Mouse (Mus musculus): Measurements from ENCODE around the gene Micu1.

Micu1 gene

DNA sequence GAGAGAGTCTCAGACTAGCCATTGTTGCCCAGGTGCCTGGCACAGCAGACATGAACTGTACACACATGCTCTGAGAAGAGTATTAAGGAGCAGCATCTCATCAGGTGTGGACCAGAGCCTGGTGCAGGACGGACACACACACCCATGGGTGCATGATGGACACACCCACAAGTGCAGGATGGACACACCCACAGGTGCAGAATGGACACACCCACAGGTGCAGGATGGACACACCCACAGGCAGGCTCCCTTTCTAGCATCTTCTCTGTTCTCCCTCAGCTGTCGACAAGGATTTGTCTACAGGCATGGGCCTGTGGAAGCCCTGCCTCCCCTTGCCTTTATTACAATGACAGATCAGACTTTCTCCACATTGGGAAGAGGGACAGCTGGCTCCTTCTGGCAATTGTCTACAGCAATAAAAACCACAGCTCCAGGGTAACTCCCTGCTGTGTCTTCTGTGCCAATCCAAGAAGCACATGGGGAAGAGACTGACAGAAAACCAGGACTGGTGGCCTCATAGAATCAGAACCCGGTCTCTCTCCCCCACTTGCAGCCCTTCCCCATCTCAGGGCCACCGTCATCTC lies 107.8 kb downstream of the Micu1 start:
- no peak for DNase-seq (ENCODE audit: low spot score)

DNA sequence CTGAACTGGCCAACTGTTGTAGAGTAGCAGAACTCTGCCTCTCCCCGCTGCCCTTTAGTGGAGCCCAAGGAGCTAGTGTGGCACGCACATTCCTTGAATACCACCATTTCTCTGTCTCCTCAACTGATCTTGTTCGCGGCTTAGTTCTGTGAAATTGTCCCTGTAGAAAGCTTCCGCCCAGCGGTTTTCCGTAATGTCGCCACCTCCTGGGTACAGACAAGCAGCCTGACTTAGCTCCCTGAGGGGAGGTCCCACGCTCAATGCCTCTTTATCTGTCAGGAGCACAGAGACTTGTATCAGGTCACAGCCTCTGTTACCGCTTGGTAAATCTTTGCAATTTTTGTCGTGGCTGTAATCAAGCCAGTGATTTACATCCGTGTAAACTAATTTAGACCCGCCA lies 110.7 kb downstream of the Micu1 start:
- DNase-seq (ENCODE audit: low spot score), result no peak

DNA sequence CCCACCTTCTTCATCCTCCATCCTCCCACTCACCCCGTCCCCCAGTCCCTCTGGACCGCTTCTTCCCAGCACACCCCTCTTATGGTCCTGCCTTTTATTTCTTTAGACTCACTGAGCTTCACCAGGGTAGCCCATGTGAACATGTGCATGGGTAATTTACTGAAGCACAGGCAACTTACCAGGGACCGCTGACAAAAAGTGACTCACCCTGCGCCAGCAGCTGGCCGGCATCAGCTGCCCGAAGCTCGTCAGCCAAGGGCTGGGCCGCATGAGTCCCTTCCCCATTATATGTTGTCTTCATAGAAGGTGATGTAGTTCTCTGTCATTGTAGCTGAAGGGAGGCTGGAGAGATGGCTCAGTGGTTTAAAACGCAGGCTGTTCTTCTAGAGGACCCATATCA lies 111.5 kb downstream of the Micu1 start:
- no peak for DNase-seq (ENCODE audit: low spot score)

DNA sequence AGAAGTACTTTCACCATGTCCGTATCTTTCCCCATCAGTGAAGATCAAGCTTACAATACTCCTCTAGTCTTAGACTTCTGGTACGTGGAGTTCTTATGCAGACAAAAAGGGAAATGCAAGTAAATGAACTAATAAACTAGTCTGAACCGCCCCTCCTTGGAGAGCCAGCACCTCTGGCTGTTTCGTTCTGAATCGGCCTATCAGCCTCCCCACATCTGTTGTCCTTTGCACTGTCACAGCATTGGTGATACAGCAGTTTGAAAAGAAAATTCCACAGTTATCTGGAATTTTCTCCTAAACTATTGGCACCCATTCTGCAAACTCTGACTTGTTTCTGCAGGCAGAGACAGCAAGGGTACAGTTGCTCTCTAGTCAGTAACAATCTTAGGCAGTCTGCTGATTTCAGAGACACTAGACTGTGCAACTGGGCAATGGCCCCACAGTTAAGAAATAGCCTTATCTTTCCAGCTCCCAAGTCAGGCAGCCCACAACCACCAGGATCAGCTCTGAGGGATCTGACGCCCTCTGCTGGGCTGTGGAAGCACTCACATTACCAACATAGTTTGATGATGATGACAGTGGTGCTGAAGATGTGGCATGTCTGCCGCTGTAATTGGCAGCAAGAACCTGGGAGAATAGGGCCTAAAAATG lies 112.4 kb downstream of the Micu1 start:
- no peak for DNase-seq (ENCODE audit: low spot score)

DNA sequence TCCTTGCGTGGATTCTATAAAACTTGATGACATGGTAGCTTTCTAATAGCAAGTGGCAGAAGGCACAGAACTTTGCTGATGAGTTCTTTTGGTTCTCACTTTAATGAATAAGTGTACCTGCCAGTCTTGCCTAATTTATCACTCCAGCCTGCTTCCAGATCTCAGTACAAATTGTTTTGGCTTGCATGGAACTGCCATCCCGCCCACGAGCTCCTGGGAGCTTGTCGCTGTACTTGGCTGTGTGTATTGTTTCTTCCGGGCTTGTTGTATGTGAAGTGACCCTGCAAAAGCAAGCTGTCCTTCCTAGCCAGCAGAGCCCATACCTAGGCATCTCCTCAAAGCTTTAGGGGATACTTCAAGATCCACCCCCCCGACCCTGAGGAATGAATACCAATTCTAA lies 114.3 kb downstream of the Micu1 start:
- DNase-seq (ENCODE audit: low spot score), result no peak

DNA sequence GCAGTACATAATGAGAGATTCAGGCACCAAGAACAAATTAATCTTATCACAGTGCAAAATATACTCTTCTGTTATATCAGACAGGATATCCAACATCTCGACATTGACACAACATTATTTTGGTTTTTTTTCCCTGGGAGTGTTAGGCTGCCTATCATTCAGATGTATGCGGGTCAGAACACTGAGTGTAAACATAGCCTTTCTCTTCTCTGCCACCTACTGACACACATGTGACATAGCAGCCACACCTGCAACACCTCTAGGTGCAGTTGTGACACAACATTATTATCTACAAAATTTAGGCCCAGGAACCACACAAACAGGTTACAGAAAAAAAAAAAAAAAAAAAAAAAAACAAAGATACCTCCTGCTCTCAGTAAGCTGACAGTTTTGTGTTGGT lies 115.3 kb downstream of the Micu1 start:
- no peak for DNase-seq (ENCODE audit: low spot score)

DNA sequence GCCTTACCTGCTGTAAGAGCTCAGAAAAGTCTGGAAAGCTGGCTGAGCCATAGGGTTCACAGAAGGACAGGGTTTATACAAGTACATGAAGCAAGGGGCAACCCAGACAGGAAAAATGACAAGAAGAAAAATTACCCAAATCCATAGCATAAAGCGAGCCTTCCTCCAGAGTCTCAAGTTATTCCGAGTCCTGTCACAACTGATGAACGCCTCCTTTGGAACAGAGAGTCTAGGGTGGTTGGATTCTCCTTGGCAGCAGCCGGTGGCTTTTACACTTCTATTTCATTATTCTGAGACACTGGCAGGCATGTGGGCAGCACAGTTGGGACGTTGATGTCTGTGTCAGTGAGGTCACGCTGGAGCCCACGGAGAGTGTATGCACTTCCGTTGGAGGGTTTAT lies 115.7 kb downstream of the Micu1 start:
- no peak for DNase-seq (ENCODE audit: low spot score)

DNA sequence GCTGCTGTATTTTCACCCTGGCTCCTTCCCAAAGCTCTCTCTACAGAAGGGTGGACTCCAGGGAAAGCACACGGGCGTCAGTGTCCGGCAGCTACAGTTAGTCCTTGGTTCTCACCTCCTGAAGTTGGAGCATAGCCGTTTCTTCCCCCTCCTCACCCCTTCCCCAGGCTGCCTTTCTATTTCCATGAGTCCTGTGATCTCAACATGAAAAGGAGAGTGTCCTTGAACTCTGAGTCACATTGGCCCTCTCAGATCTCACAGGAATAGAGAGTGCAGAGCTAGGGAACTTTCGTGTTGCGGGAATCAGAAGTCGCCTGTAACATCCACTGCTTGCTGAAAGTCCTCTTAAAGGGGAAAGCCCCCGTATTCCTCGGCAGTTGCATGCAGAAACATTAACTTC lies 116.9 kb downstream of the Micu1 start:
- no peak for DNase-seq (ENCODE audit: low spot score)

DNA sequence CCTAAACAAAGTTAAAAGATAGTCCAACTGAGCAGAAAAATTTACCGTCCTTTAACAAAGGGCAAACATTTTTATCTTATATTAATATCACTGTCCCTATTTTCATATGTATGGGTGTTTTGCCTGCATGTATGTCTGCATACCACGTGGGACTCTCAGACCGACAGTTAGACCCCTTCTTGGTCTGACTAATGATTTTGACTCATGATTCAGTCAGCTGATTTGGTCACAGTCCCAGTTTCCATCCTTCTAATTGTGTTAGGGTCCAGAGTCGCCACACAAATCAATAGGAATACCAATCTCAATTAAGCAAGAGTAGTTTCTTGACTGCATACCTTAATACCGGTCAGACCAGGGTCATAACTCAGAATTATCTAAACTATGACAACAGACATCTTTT lies 118.6 kb downstream of the Micu1 start:
- DNase-seq (ENCODE audit: low spot score), result no peak

DNA sequence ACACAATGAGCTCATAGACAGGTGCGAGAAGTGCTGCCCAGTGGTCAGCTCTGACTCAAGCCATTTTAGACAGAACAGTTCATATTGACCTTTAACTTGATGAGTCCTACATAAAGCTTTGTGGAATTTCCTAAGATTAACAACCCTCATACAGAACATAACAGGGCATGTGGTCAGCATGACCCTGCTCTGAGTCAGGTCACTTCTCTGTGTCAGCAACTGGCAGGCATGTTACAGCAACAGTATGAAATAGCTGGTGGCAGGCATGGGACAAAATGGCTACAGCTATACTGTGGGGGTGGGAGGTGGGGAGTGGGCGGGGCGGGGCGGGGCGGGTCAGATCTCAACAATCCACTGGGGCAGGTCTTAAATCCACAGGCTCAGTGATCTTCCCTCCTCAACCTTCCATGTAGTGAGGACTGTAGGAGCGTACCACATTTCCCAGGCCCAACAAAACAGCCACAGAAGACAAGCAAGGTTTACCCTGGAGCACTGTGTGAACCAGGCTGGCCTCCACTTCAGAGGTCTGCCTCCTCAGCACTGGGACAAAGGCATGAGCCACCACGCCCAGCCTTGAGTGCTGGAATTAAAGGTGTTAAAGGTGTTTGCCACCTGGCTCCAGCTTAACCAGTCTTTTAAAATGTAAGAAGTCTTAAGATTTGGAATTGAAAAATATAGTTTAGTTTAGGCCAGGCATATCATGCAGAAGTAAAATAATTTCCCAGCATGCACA lies 119.2 kb downstream of the Micu1 start:
- DNase-seq (ENCODE audit: low spot score), result no peak

DNA sequence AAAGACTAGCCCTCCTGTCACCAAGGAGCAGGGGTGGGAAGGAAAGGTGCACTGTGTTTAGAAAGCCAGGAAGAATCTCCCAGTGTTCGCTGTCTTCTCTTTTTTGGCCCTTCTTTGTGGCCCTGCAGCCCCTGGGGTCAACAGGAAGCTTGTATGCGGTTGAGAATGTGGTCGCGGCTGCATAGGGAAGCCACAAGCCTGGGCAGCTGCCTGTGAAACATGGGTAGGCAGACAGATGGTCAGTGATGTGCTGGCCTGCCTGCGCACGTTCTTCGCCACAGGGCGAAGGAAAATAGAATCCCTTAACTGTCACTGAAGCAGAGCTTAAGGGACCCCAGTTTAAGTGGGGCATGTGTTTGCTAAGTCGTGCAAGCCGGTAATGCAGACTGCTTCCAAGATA lies 120.6 kb downstream of the Micu1 start:
- no peak for DNase-seq (ENCODE audit: low spot score)

DNA sequence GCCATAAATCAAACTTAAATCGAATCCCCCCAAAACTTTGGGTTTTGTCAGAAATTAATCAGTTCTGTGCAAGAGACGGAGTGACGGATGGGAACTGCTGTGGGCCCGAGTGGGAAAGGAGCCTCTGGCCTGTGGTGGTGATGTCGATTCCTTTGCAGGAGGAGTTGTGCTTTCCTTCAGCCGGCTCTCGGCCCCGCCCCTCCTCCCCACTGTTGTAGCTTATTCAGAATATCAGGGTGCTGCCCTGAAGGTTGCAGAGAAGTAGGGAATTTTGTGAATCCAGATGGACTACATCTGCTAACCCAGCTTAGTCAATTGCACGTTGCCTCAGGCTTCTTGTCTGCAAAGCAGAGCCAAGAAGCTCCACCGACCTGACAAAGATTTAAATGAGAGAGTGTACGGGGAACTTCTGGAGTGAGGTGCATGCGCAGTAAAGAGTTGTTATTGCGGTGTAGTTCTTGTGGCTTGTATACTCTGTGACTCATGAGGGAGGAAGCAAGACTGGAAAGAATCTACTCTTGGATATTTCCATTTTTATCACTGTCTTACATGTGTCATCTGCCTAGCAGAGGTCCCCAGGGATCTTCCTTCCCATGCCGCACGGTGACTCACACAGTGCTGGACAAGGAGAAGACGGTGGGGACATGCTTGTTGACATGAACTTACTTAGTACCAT lies 123.0 kb downstream of the Micu1 start:
- peak; percentile 22 for DNase-seq (ENCODE audit: low spot score)

DNA sequence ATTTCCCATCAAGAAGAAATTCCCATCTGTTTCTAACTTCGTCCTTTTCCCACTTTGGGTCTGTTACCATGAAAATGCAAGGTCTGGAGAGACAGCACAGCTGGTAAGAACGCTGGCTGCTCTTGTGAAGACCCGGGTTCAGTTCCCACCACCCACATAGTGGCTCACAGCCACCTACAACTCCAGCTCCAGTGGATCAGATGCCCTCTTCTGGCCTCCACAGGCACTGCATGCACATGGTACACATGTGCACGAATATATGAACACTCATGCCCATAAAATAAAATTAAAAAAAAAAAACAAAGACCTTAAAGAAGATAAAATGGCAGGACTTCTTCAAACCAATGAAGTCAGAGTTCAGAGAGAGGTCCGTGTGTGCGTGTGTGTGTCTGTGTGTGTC lies 127.6 kb downstream of the Micu1 start:
- no peak for DNase-seq (ENCODE audit: low spot score)

DNA sequence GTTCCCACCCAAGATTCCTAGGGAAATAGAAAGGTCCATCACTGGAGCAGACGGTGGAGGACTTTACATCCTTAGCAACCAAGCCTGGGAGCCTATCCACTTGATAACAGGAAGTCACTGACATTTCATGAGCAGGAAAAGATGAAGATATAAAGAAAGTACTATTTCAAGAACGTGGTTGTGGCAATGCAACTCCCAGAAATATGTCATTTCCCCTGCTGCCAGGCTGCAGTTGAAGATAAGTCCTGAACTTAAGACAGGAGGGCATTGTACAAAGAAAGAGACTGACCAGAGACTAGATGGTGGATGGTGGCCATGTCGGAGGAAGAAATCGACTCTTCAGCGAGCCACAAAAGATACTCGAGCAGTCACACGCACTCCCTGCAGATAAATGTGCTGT lies 129.7 kb downstream of the Micu1 start:
- no peak for DNase-seq (ENCODE audit: low spot score)

DNA sequence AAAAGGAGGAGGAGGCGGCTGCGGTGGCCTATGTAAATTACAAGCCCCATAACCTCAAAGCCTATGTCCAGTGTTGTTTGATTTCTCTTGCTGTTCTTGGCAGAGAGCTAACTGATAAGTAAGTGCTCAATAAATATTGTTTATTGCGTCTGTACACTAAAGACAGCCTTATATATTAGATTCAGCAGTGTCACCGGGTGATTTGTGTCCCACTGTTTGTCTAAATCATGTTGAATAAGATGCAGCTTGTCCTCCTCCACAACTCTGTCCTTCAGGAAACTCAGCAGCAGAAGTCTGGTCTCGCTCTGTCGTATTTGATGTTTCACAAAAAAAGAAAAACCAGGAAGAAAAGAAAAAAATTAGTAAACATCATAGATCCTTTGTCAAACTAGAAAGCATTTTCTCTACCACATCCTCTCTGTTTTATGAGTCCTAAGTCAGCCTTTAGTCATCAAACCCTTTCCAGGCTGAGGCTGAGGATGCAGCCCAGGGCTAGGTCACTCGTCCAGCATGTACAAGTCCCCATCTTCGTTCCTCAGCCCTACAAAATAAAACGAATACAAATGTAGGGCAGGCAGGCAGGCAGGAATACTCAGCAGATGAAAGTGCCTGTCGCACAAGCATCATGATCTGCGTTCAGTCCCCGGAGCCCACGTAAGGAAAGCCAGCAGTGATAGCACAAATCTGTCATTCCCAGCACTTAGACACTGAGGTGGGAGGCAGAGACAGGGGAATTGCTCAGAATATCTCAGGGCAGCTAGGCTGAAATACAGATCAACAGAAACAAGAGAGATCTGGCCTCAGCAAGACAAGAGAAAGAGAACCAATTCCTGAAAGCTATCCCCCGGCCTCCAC lies 133.3 kb downstream of the Micu1 start:
- DNase-seq (ENCODE audit: low spot score), result no peak

DNA sequence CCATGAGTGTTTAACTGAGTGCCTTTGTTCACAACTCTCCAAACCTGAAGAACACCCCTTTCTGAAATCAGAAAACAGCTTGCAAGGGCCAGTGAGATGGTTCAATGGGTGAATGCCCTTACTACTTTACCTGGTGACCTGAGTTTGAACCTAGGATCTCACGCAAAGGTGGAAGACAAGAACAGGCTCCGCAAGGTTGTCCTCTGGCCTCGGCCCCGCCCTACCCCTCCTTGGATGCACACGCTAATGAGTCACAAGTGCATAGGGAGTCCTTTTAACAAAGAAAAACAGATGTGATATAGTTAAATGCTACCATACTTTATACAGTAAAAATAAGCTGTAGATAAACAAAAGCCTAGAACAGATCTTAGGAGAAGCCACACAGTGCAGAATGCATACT lies 135.2 kb downstream of the Micu1 start:
- DNase-seq (ENCODE audit: low spot score), result no peak

DNA sequence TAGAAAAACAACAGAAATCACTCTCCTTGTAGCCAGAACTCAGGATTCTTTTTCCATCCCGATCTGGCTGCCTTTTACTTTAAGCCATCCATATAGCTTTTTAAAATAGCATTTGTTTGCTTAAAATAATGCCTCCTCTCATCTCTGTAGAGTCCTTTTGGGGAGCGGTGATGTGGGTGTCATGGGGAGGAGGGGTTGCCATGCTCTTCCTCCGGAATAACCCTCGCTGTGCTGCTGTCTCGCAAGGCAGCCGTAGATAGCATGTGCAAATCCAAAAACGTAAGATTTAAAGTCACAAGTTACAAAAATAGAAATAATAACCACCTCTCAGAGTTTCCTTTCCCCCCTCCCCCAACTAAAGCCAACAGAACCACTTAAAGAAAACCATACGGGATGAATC lies 139.2 kb downstream of the Micu1 start:
- DNase-seq (ENCODE audit: low spot score), result no peak

DNA sequence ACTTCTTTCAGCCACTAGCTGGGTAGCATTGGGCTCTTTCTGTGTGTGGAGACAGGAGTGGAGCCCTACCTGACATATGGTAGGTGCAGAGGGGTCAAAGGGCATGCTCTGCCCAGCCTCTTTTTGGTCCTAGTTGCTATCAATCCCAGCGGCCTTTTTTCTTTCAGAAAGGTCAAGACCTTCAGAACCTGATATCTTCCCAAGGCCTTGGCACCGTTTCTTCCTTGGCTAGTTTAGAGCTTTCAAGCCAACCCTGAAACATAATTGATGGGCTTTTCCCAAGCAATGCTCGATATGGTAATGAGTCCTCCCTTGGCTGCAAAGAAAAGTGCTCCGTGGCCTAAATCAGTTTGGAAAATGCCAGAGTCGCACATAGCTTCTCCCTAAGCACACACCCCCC lies 140.8 kb downstream of the Micu1 start:
- peak; percentile 54 for DNase-seq (ENCODE audit: low spot score)

DNA sequence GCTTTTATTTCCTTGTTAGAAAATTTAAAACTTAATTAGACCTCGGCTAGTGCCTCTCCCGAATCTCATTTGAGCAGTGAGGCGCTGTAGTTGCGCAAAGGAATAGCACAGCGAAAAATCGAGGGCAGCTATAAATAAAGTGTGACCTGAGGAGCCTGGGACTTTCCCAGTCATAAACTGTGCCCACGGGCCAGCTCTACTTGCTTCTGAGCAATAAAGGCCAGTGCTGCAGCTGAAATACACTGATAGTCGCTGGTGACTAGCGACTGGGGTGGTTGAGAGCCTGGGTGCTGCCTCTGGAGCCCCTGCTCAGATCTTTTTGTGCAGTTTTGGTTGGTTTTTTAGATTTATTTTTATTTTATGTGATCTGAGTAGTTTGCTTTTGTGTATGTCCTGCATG lies 142.4 kb downstream of the Micu1 start:
- no peak for DNase-seq (ENCODE audit: low spot score)

DNA sequence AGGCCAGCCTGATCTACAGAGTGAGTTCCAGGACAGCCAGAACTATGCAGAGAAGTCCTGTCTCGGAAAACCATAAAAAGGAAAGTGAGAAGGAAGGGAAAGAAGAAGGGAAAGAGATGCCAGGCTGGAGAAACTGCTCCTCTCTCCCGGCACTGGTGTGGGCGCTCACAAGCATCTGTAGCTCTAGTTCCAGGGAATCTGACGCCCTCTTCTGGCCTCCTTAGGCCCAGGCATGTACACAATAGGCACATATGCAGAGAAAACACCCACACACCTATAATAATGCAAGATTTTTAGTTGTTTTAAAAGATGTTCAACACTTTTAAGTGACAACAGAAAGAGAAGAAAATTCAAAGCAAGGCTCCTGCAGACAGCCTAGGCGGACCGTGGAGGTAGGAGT lies 144.1 kb downstream of the Micu1 start:
- no peak for DNase-seq (ENCODE audit: low spot score)

DNA sequence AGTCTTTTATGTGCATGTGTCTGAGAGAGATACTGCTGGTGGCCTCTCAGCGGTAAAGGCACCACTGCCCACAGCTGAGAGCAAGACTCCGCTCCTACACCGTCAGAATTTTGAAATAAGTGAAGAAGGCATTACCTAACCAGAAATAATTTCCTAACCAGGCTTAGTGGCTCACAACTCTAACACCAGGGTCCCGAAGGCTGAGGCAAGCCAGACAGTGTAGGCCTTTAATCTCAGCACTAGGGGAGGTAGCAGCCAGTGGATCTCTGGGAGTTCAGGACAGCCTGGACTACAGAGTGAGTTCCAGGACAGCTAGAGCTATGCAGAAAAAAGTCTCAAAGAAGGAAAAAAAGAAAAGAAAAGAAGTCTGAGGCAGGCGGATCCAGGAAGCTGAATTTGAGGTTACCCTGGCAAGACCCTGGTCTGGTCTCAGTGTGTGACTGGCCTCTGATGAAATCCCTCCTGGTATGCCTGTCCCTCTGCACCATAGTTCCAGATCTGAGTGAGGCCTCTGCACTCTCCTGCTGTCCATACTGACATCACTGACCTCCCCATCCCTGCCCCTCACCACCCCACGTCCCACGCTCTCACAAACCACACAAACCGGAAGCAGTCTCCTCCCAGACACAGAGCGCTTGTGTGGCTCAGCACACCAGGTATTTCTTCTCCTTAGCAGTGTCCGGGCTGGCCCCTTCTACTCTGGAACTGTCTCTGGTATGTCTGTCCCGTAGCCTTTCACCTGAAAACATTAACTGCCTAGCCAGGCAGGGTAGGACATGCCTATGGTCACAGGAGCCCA lies 146.0 kb downstream of the Micu1 start:
- no peak for DNase-seq (ENCODE audit: low spot score)

Measured in ovary, adult 18-20 months (tissue).